Mouse (Mus musculus) forebrain, postnatal 0 days (tissue): ENCODE measurements around the gene Slc16a6. TPM values are rescaled to one million over a fixed set of nuclear protein-coding genes. Genes with fewer than 3 reads are reported as not detected.

Experiments
- ATAC-seq: fragments of 200-750 bp; cut with Nextera tagmentation; 2 replicates; pipeline ENCODE4 v1.8.0; 2017; ENCODE audit warnings: mild to moderate bottlenecking, moderate library complexity
- DNase-seq: peaks from one replicate; pipeline ENCODE4 v3.0.0-alpha.2; 2015
- H3K27ac ChIP-seq: fragments of 300-500 bp; sonication (generic); 2 replicates; pipeline ENCODE4 v1.5.1; 2014; ENCODE audit warnings: low read depth, mild to moderate bottlenecking, antibody characterized with exemption, low read length, moderate library complexity, mixed read lengths
- H3K27me3 ChIP-seq: fragments of 300-500 bp; sonication (generic); 2 replicates; pipeline ENCODE4 v1.6.1; 2014; ENCODE audit warnings: mild to moderate bottlenecking, low read length, mixed read lengths; ENCODE audit not compliant: insufficient read depth
- H3K36me3 ChIP-seq: fragments of 300-500 bp; sonication (generic); 2 replicates; pipeline ENCODE4 v1.6.1; 2014; ENCODE audit warnings: mild to moderate bottlenecking, moderate library complexity; ENCODE audit not compliant: insufficient read depth
- H3K4me1 ChIP-seq: fragments of 300-500 bp; sonication (generic); 2 replicates; pipeline ENCODE4 v1.6.1; 2014; ENCODE audit warnings: antibody characterized with exemption; ENCODE audit not compliant: insufficient read depth
- H3K4me2 ChIP-seq: fragments of 300-500 bp; sonication (generic); 2 replicates; pipeline ENCODE4 v1.6.1; 2014; ENCODE audit warnings: low read depth, mild to moderate bottlenecking, moderate library complexity
- H3K4me3 ChIP-seq: fragments of 300-500 bp; sonication (generic); 2 replicates; pipeline ENCODE4 v1.5.1; 2014; ENCODE audit warnings: low read depth, low read length, mixed read lengths
- H3K9ac ChIP-seq: fragments of 300-500 bp; sonication (generic); 2 replicates; pipeline ENCODE4 v1.6.1; 2014; ENCODE audit warnings: mild to moderate bottlenecking
- H3K9me3 ChIP-seq: fragments of 300-500 bp; sonication (generic); 2 replicates; pipeline ENCODE4 v1.6.1; 2016; ENCODE audit warnings: low read length
- CTCF ChIP-seq: sonication (generic); IDR thresholded peaks from 2 replicates; pipeline ENCODE4 v1.5.1; 2016; ENCODE audit warnings: antibody characterized with exemption, control low read depth, low read depth
- WGBS: fragments of 180-500 bp; shearing (Covaris S2); extraction: QIAGEN DNeasy Blood & Tissue Kit; methylation state at CpG from one replicate; pipeline ENCODE4 v1.1.7; 2014; 5-methylcytosine and 5-hydroxymethylcytosine counted together
- polyA plus RNA-seq: library from polyadenylated mRNA; unstranded; fragments of >200 nt; fragmentation: Nextera tagmentation; extraction: Ambion mirVana; gene quantifications from 2 replicates; pipeline ENCODE4 v1.2.1, GENCODE M21; 2015
- total RNA-seq: library from RNA; depleted of rRNA; stranded (reverse); fragments of >200 nt; gene quantifications from 2 replicates; pipeline ENCODE4 v1.2.3, GENCODE M21; 2014

Slc16a6 gene
- total and polyA plus RNA-seq, 2 experiments from 2014 or later, result 6.9 to 9.8 TPM

DNA sequence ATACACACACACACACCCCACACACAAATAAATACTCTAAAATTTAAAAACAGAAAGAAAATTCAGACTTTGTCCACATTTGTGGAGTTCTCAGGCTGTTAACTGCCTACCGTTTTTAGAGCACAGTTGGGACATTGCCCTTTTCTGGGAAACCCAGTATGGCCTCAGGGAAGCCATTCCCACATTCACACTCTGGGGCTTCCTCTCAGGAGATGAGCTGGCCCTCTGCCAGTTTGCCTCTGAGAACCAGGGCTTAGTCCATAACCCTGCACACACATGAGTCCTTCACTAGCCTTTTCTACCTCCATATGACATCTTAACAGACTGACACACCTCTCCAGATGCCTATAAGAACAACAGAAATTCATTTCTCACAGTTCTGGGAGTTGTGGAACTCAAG, 50.1 kb downstream of the Slc16a6 start:
- H3K4me2 ChIP-seq, result no peak overlapping the region
- no peaks in the 10 kb centered on the region for H3K9me3 ChIP-seq
- no peaks in the 10 kb centered on the region for H3K36me3 ChIP-seq
- H3K27ac ChIP-seq, result no peak overlapping the region
- WGBS, result 61% methylated on average over 1 of the region's 1 CpGs
- ATAC-seq (no peak), DNase-seq (no peak)
- no peak overlapping the region for H3K4me3 ChIP-seq
- H3K9ac ChIP-seq, result no peak overlapping the region
- peaks cover 5% of the 10 kb centered on the region; the same call in 1 of the 2 replicates for H3K4me1 ChIP-seq
- H3K27me3 ChIP-seq, result no peaks in the 10 kb centered on the region
- no peak for TF ChIP-seq CTCF

DNA sequence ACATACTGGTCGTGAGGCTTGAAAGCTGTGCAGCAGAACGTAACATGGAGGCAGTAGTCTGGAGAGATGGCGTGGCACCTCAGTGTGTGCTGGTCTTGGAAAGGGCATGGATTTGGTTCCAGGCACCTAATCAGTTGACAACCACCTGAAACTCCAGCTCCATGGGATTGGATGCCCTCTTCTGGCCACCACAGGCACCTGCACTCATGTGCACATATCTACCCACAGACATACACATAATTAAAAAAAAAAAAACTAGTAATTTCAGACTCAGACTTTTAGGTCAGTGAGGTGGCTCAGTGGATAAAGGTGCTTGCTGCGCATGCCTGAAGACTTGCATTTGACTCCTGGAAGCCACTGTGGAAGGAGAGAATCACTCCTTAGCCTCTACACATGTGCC, 51.1 kb downstream of the Slc16a6 start:
- H3K4me3 ChIP-seq, result no peak overlapping the region
- H3K4me1 ChIP-seq, result peaks cover 5% of the 10 kb centered on the region; the same call in 1 of the 2 replicates
- DNase-seq (no peak), ATAC-seq (no peak)
- no peaks in the 10 kb centered on the region for H3K9me3 ChIP-seq
- H3K4me2 ChIP-seq, result no peak overlapping the region
- H3K27me3 ChIP-seq, result no peaks in the 10 kb centered on the region
- no peak overlapping the region for H3K9ac ChIP-seq
- TF ChIP-seq CTCF, result no peak
- H3K27ac ChIP-seq, result no peak overlapping the region
- H3K36me3 ChIP-seq, result no peaks in the 10 kb centered on the region
- 98% methylated on average over 4 of the region's 4 CpGs for WGBS

DNA sequence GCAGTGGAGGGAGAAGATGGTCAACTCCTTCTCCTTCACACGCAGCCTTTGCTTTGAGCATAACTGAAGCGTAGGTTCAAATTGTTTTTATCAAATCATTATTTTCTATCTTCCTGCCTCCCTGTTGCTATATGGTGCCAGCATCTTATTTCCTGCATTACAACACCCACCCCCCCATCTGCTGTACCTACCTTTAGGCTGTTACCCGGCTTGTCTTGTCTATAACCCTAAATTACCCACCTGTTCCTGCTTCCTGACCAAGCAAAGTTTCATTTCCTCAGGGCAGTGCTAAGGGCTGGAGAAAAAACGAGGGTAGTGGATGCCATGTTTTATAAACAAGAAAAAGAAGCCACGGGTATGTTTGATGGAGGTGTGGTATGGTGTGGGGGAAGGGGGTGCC, 52.2 kb downstream of the Slc16a6 start:
- no peak overlapping the region for H3K4me3 ChIP-seq
- H3K9me3 ChIP-seq, result no peaks in the 10 kb centered on the region
- H3K4me2 ChIP-seq, result no peak overlapping the region
- no peak overlapping the region for H3K9ac ChIP-seq
- no peak for DNase-seq
- H3K27ac ChIP-seq, result no peak overlapping the region
- 82% methylated on average over 5 of the region's 5 CpGs for WGBS
- H3K36me3 ChIP-seq, result no peaks in the 10 kb centered on the region
- TF ChIP-seq CTCF, result no peak
- no peak for ATAC-seq
- peaks cover 5% of the 10 kb centered on the region; the same call in 1 of the 2 replicates for H3K4me1 ChIP-seq
- no peaks in the 10 kb centered on the region for H3K27me3 ChIP-seq

DNA sequence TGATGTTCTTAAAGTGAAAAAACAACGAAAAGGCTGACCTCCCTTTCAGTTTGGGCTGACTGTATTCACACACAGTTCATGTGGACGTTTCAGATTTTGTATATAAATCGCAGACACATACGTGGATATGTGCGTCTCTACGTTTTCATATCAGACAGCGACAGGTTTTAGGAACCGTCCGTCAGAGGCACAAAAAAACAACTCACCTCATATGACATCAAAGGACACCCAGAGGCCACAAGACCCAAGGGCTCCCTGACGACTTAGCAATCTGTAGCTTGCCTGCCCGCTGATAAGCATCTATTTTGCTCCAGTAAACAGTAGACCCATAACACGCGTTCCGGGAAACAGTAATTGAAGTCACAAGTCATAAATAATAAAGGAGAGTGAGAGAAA, 52.8 kb downstream of the Slc16a6 start:
- TF ChIP-seq CTCF, result no peak
- Histone ChIP-seq H3K4me2 (no peak overlapping the region), H3K9ac (no peak overlapping the region), H3K9me3 (no peaks in the 10 kb centered on the region), H3K27ac (no peak overlapping the region), H3K4me1 (peaks cover 5% of the 10 kb centered on the region; the same call in 1 of the 2 replicates), H3K27me3 (no peaks in the 10 kb centered on the region), H3K4me3 (no peak overlapping the region), H3K36me3 (no peaks in the 10 kb centered on the region)
- DNase-seq (no peak), ATAC-seq (no peak)
- WGBS, result 89% methylated on average over 14 of the region's 14 CpGs

DNA sequence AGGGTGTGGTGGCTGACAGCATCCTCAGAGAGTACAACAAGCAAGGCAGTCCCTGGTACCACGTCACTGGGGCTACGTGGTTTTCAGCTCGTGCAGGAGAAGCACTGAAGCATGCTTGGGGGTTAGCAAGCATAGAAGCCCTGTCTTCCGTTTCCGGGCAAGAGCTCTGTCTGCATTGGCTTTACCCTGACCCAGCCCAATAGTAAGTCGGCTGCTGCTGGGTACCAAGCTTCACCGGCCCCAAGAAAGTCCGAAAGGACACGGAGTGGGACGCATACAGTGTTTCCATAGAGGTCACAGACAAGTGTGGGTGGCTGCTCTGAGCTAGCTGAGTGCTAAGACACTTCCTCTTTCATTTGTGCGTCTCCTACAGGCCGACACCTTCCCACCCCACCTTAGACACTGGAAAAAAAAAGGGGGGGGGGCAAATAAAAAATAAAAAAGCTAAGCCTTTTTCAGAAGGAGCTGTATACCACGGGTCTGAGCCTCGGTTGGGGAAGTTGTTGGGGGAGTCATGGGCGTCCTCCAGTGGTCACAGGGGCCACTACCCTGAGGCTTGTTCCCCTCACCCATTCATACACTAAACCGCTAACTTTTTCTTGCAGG, 53.3 kb downstream of the Slc16a6 start:
- Histone ChIP-seq H3K9ac (no peak overlapping the region), H3K36me3 (no peaks in the 10 kb centered on the region), H3K27ac (no peak overlapping the region), H3K4me3 (no peak overlapping the region), H3K27me3 (no peaks in the 10 kb centered on the region), H3K4me2 (no peak overlapping the region), H3K9me3 (no peaks in the 10 kb centered on the region), H3K4me1 (peaks cover 3% of the 10 kb centered on the region; the same call in 1 of the 2 replicates)
- no peak for TF ChIP-seq CTCF
- ATAC-seq, result no peak
- no peak for DNase-seq
- 50% methylated on average over 16 of the region's 16 CpGs for WGBS

DNA sequence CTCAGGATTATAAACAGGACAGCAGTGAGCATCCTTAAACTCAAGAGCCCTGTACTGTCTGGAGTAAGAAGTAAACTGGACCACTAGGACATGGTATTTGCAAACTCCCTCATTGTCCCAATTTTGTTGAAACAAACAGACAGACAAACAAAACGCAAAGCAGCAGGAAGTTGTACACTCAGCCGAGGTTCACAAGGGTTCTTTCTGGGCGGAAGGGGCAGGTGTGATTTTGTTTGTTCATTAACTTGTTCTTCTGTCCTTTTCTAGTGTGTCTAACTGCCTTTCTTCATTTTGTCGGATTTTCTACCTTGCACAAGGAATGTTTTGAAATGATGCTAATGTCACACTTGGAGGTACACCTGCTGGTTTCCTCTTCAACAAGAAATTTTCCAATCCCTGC, 53.9 kb downstream of the Slc16a6 start:
- H3K9ac ChIP-seq, result no peak overlapping the region
- no peaks in the 10 kb centered on the region for H3K27me3 ChIP-seq
- no peak overlapping the region for H3K4me2 ChIP-seq
- no peak overlapping the region for H3K4me3 ChIP-seq
- H3K9me3 ChIP-seq, result no peaks in the 10 kb centered on the region
- TF ChIP-seq CTCF, result no peak
- DNase-seq, result no peak
- H3K4me1 ChIP-seq, result no peaks in the 10 kb centered on the region
- no peak for ATAC-seq
- H3K36me3 ChIP-seq, result no peaks in the 10 kb centered on the region
- 51% methylated on average over 4 of the region's 4 CpGs for WGBS
- no peak overlapping the region for H3K27ac ChIP-seq

DNA sequence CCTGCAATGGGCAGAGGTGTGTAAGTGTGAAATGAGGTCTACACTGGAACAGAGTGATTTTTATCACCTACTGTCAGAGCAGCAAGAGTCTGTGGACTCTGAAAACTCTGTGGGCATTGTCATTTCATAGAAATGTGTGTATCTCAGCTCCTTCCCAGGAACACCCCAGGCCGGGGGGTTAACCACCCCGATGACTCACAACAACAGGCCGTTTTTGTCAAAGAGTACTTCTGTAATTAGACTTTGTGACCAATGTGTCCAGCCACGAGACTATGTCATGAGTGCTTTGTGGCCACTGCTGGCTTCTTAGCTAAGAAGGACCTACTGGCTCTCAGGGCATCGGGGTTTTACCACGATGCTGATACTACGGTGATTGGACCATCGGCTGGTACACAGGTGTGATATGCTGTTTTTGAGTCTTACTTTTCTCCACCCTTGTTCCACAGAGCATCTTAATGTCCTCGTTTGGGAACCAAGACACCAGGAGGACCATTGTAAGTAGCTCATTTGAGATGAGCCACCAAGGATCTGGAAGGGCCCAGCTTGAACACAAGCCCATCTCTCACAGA, 55.8 kb downstream of the Slc16a6 start:
- Histone ChIP-seq H3K4me3 (no peak overlapping the region), H3K4me2 (no peak overlapping the region), H3K9ac (no peak overlapping the region), H3K27ac (no peak overlapping the region), H3K4me1 (no peaks in the 10 kb centered on the region), H3K27me3 (no peaks in the 10 kb centered on the region), H3K36me3 (no peaks in the 10 kb centered on the region), H3K9me3 (no peaks in the 10 kb centered on the region)
- DNase-seq, result no peak
- ATAC-seq, result no peak
- TF ChIP-seq CTCF, result no peak
- WGBS, result 91% methylated on average over 9 of the region's 9 CpGs
